Mouse (Mus musculus) WW6 (cell line): ENCODE measurements at regions not wholly inside any gene's neighbourhood (a gene's known extent, or its start where the extent isn't known, plus 50 kb on each side); places are given as distances from the start of the nearest gene placed in this dataset.

ENCODE experiments used
- DNase-seq: peaks from one replicate; pipeline ENCODE4 v3.0.0-alpha.2; 2013; ENCODE audit warnings: low read depth, low spot score

DNA sequence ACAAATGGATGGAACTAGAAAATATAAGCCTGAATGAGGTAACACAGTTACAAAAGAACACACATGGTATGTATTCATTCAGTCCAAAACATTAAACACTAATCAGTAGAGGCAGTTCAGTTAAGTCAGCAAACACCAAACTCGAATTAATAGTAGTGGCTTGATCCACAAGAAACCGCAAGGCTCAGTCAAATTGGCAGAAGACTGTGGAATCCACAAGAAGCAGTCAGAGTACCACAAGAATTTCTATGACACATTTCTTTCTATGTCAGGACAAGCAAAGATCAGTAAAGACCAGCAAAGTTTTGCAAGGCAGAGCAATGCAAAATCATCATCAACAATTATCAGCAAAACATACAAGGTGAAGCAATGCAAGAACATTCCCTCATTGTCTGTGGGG lies 1373.9 kb upstream of the Zeb2 start:
- no peak for DNase-seq

DNA sequence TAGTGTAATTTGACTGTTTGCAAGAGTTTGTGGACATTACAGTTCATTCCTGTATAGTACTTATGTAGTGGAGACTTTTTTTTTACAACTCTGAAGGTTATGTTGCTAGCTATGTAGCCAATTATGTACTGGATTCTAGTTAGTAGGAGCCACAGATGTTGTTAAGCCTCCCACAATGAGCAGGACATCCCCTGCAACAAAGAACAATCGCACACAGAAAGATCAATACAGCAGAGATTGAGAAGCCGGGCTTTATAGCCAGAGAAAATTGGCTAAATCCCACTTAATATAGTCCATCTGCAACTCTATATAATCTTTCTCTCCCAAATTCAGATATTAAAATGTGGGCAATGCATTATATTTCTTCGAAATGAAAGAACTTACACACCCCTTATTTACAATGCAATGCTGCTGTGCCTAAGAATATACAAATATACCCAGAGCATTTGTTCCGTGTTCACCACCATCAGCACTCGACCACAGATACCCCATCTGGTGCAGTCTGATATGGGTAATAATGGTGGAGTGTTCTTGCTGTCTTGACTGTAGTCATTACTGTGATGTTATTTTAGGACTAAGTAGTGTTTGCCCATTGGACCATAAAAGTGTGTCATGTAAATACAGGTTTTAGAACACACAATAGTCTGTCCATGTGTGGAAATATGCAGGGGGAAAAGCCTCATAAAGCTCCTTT lies 1351.9 kb upstream of the Zeb2 start:
- DNase-seq = no peak

DNA sequence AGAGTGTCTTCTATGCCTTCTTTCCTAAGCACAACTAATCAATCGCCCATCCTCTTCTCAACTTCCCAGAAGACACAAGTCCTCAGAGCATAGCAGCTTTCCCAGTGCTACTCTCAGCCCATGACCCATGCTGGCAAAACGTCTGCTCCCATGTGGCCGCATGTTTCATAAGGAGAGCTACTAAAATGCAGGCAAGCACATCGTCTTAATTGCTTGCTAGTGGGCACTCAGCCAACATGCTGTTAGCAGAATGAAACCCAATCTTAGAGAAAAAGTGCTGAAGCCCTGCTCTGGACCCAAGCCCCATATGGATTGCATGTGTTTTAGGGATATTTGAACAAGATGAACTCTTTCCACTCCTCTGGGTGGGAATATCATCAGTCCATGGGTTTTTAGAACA lies 1348.2 kb upstream of the Zeb2 start:
- DNase-seq = no peak

DNA sequence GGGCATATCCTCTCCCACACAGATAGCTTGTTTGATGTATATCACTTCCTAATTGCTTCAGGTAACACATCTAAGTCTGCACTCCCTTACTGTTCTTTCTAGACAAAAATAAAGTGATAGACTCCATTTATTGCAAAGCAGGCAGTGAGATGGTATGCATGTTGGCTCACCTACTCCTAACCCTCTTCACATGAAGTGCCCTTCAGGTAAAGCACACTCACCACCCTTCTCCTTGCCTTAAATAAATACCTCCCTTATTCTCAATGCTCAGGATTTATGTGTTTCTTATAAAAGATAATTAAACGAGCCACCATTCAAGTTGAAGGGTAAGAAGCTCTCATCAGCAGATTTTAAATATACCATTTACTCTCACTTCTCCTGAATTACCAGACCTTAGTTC lies 1347.7 kb upstream of the Zeb2 start:
- no peak for DNase-seq

DNA sequence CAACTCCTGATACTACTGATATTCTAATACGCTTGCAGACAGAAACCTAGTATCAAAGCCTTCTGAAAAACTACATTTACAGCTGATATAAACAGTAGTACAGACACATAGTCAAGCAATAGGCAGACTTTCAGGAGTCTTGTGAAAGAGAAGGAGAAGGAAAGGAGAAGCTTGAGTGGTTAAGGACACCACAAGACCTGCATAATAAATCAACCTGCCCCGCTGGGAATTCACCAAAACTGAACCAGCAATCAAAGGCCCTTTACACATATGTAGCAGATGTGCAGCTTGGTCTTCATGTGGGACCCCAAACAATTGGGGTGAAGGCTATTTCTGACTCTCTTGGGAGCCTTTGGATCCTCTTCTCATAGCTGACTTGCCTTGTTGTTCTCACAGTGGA lies 1345.5 kb upstream of the Zeb2 start:
- DNase-seq = no peak

DNA sequence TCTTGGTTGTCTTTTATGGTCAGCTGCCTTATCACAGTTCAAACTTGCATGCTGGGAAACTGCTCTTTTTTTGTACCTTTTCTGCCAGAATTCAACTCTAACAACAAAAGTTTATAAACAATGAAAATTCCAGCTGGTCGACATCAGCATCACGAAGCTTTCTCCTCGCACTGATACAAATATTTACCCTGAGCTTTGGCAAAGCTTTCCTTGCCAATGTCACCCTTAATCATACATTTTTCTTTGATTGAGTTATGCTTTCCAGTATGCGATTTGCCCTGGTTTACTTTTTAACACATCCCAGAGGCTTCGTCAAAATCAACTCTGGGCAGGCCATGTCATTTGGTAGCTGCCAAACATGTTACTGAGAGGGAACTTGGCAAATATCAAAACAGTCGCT lies 1333.5 kb upstream of the Zeb2 start:
- DNase-seq = no peak

DNA sequence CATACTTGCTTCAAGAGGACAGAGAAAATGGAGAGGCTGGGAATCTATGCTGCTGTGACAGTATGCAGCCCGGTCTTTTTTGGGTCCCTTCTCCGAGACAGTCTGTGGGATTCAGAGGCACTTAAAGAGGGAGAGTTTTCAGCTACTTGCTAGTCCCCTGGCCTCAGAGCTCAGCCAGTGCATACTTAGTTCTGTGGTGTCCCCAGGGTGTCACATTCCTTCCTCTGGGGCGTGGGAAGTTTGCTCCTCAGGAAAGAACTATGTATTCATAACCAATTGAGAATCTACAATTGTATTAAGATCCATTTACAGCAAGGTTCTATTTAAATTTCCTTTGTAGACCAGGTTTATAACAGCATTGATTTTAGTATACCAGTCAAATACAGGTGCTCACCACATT lies 1328.1 kb upstream of the Zeb2 start:
- DNase-seq = no peak

DNA sequence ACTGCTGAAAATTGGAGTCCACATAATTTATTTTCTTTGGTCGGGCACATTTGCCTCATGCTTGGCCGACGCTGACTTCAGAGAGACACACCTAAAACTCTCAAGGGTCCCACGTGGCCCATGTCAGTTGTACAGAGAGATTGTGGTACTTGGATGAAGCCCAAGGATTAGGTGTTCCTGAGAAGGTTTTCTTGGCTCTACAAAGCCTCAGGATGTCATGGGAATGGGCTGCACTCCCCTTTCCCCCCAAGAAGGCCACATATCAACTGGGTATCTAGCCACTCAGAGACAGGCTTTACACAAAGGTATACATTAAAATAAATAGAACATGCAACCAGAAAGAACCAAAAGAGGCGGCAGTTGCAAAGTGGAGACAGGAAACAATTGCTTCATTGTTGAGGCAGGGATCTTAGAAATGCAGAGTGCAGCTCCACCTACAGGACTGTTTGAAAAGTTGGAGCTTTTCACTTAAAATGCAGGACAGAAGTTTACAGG lies 1326.5 kb upstream of the Zeb2 start:
- no peak for DNase-seq

DNA sequence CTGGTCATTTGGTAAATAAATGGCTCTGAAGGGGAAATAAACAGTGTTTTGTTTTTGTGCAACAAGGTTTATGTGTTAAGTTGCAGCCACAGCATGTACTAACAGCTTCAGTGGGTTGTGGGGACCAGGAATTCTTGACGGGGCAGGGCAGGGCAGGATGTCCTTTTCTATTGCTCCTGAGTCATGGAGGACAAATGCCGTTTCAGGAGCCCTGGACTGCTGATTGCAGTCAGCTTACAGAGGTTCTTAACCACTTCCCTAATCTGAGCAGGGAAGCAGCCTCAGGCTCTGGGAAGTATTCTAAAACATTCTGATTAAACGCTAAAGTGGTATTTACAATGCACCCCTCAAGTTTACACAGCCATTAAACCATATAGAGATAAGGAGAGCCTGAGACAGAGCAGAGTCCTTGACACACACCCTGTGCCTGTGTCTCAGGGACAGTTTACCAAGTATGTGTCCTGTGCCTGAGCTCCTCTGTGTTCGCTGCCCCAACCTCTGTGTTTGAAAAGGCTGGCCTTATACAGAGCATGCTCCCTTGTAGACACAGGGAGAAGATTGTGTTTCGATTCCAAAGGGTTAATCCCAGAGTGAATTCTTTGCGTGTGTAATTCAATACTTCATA lies 1326.0 kb upstream of the Zeb2 start:
- no peak for DNase-seq

DNA sequence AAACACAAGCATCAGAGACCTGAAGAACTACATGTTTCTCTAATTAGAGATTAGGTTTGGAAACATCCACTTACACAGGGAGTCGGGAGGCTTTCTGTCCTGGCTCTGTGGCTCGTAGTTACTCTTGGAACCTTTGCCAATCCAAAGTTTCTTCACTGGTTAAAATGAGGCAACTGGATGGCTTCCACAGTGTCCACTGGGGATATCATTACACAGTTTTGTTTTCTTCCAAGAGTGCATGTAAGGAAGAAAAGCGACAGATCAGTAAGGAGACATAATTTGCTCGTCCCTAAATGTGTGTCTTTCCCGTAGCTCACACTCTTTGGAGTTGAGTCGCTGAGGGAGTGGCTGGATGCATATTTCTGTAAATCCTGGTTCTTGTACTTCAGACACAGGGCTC lies 1325.4 kb upstream of the Zeb2 start:
- no peak for DNase-seq

DNA sequence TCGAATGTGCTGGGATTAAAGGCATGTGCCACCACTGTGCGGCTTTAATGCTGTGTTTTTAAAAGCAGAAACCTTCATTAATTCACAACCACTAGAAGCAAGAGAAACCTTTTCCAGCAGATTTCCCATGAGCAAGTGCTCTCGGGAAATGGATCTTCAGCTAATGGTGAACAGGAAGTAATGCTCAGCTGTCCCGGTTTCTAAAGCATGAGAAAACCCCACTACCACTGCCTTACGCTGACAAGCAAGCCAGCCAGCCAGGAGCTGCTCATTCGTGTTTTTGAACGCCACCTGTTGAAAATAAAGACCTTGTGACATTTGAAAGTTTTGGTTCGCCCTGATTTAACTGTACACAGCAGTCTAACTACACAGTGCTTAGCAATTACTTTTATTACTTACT lies 1324.7 kb upstream of the Zeb2 start:
- no peak for DNase-seq

DNA sequence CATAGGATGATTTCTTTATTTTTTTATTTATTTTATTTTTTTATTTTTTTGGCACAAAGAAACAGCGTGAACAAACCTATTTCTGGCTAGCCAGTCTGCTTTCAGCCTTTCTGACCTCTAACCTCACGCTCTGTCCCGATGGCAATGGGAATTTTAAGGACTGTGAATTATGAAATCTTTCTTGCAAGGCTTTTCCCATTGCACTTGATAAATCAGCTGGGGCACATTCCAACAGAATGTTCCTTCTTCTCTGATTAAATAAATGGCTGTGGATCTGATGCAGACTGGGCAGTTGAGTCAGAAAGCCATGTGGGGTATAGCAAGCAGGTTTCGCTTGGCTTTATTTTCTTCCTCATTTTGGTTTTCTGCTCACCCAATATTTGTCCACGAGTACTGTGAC lies 1324.2 kb upstream of the Zeb2 start:
- no peak for DNase-seq

DNA sequence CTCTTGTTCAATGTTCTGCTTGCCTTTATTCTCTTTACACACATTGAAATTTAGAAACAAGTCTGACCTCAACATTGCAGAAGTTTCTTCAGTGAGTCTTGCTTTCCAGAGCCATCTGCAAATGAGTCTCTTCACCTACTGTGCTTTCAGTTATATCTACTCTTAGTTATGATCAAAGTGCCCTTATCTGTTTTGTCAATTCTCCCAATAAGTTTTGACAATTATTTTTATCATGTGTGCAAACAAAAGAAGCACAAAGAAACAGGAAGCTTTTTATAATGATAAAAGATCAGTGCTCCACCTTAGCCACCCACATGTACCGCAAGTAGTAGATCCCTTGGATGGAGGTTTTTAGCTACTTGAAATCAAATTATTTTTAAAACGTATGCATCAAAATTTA lies 1322.8 kb upstream of the Zeb2 start:
- DNase-seq = no peak

DNA sequence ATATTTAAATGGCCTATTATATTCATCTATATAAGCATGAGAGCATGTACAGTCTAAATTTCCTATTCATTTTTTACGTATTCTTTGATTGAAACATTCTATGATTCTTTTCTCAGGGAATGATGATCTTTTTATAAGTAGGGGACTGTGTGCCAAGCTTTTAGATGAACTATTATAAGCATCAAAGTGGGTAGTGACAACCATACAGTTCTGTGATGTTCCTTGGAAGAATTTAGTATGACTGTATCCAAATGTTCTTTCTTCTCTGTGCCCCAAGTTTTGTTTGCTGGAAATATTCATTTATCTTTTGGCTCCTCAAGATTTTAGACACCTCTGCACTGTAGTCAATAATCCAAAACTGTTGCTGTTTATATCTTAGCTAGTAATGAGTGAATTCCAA lies 1301.1 kb upstream of the Zeb2 start:
- DNase-seq = no peak

DNA sequence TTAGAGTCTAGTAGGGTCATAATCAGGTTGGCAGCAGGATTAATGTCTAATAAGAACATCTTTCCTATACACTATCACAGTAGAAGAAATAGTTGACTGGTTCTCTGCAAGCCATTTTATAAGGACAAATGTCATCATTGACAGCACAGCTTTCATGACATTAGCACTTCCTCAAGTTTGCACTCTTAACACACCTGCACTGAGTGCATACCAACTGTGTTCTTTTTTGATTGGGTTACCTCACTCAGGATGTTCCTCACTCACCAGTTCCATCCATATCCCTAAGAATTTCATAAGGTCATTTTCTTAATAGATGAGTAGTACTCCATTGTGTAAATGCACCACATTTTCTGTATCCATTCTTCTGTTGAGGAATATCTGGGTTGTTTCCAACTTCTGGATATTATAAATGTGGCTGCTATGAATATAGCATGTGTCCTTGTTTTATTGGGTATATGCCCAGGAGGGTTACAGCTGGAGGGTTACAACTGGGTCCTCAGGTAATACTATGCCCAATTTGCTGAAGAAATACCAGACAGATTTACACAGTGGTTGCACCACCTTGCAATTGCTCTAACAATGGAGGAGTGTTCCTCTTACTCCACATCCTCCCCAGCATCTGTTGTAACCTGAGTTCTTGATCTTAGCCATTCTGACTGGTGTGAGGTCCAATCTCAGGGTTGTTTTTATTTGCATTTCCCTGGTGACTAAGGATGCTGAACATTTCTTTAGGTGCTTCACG lies 1285.3 kb upstream of the Zeb2 start:
- DNase-seq = no peak

DNA sequence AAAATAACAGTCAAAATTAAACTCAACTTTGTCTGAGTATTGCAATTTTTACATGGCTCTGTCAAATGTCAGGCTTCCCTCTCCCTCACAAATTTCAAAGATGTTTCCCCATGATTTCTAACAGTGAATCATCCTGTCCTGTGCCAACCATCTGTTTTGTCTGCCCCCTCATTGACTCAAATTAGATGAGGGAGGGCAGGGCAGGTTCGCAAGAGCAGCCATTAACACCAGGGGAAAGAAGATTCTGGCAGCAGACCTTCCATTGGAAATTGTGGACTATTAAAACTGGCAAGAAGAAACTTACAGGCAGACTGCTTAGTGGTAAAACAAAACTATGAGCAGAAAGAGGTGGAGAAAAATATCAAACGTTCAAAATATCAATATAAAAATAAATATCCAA lies 1277.0 kb upstream of the Zeb2 start:
- no peak for DNase-seq

DNA sequence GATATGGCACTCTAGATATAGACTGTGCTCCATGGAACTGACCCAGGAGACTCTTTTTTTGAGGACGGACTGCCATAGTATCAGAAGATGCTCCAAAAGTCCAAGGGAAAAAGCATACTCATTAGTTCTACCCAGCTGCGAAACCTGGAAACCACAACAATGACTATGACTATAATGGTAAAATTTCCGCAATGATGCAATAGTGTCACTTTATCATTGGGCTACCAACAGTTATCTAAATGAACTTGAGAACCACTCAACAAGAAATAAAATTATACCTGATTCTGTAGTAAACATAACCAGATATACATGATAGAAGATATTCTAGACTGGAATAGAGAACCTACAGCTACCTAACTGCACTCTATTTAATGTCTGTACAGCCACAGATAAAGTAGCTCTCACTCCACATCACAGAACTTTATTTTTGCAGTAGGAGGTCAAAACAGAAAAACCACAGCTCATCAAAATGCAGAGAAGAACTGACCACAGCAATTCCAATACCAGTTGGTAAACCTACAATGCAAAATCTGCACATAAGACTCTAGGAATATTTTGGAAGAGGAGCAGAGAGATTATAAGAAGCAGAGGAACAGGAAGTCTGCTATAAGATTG lies 1255.8 kb upstream of the Zeb2 start:
- DNase-seq = no peak

DNA sequence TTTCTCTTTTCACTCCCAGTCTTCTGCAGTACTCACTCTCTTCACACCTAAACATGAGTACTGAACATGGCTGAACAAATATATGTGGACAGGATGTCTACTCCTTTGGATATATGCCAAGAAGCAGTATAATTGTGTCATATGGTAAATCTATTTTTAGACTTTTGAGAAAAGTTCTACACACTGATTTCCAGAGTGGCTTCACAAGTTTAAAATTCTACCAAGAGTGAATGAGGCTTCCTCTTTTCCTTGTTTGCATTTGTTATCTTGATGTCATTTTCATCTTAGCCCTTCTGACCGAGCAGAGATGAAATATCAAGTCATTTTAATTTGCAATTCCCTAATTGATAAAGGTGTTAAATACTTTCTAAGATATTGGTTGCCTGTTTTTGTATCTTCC lies 1254.6 kb upstream of the Zeb2 start:
- DNase-seq = no peak

DNA sequence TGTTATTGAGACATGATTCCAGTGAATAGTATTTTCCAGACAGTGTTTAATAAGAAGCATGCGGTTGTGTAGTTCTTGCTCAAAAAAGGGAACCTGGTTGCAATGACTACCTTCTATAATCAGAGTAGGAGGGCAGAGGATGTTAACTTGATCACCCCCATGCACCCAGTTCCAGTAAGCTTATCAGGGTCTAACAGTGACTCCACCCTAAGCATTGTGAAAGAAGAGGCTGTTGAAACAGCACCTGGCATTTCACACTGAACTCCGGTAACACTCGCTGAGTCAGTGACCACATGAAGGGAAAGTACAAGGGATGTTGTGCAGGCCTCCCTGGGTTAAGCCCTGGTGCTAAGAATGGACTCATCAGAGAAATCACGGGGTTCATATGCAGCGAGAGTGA lies 1253.8 kb upstream of the Zeb2 start:
- no peak for DNase-seq

DNA sequence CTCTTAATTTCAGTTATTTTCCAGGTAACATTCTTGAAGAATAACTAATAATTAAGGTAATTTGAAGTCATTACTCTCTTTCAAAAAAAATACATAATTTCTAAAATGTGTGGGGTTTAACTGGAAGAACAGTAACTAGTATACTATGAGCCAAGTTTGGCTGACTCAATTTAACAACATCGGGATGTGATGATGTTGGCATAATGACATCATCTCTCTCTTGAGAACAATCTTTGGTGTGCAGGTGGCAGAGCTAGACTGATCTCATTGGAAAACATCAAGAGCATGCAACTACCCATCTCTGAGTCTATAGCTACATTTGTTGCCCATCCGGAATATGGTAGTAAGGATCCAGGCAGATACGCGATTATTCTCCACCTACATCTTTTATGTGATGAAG lies 1251.7 kb upstream of the Zeb2 start:
- no peak for DNase-seq

DNA sequence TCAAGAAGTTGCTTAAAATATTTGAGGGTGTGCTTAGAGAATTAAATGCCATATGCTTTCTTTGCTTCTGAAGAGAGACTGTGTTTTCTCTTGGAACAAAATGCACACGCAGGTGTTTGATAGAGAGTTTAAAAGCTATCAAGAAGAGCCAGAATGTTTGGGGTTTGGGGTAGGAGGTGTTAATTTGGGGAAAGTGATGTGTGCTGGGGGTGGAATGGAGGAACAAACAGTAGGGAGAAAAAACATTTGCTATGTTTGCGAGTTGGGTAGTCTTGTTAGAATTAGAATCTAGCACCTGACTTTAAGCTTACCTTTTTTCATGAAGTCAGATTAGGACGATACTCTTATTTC lies 1248.9 kb upstream of the Zeb2 start:
- DNase-seq = no peak

DNA sequence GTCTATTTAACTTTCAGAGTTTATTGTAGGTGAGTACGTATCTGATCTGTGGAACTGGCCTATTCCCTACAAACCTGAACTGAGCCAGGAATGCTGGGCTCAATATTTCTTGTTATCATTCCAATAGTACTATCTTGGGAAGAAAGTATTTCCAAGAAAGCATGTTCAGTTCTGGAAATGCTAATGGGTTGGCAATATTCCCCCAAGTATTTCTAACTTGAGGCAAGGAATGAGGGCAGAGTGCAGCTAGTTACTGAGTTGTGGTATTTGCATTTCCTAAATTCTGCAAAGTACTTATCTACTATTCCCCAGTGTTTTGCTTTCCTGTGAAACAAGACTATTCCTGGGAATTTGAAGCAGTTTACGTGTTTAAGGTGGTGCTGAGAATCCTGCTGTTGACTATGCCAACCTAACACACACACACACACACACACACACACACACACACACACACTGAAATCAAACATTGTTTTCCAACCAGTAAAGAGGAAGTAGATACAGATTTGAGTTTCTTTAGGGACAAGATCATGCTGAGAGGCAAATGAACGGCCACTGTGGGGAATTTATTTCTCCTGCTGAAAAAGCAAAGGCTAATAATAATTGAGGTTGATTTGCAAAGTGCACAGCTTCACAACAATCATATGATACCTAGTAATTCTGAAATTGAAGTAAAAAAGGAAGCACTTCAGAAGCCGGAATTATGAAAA lies 1248.4 kb upstream of the Zeb2 start:
- DNase-seq = no peak
